Mouse (Mus musculus): ENCODE measurements around the gene Cxcl16.

DNA sequence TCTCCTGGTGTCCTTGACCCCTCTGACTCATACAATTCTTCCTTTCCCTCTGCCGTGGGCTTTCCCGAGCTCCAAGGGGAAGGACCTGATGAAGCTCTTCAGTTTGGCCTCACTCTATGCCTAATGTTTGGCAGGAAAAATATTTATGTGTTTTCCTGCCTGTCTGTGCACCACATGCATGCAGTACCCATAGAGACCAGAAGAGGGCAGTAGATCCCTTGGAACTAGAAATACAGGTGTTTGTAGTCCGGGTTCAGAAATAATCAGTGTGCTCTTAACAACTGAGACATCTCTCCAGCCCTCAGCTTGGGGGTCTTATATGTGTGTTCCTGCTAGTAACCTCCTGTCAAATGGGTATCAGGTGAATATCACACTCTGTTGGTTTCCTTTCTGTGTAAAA lies 45.8 kb downstream of the Cxcl16 start:
- TF ChIP-seq GATA1 (IDR thresholded peaks at IDR 0.05; ENCODE audit: low read length) (no peak), TAL1 (IDR thresholded peaks at IDR 0.05; ENCODE audit: low read length) (no peak)

All from erythroblast, embryonic 14.5 days (primary cell).